Mouse (Mus musculus) ZHBTc4 (cell line): ENCODE measurements around the gene Olfr285.

Experiments used
- DNase-seq: peaks from one replicate; pipeline ENCODE4 v3.0.0-alpha.2; 2011; ENCODE audit warnings: low read depth, low spot score

Olfr285 gene

GRCm38 (mm10) chr15:98317177-98317724 lies at the start of gene Olfr285:
Gene Olfr285 (minus strand): TSS chr15:98317353.
- no peak for DNase-seq

GRCm38 (mm10) chr15:98340887-98341286 lies 23.7 kb upstream of the Olfr285 start, which contains the start of gene Olfr284:
Gene Olfr284 (minus strand): TSS chr15:98340987.
- no peak for DNase-seq

- peak; percentile 47 for DNase-seq
Observed at GRCm38 (mm10) chr15:98315703-98316102, 1.4 kb downstream of the Olfr285 start.

GRCm38 (mm10) chr15:98295628-98296551 lies 21.3 kb downstream of the Olfr285 start, which contains the start of gene Zfp641:
Gene Zfp641 (minus strand): TSS chr15:98296161.
- DNase-seq = peak; percentile 30

GRCm38 (mm10) chr15:98293651-98294050 lies 23.5 kb downstream of the Olfr285 start:
- DNase-seq = no peak

GRCm38 (mm10) chr15:98288566-98288965 lies 28.6 kb downstream of the Olfr285 start:
- DNase-seq = peak; percentile 9

- DNase-seq = no peak
Observed at GRCm38 (mm10) chr15:98286418-98286817, 30.7 kb downstream of the Olfr285 start.
